Mouse (Mus musculus) adrenal gland (tissue): ENCODE results near the gene Kcnd3.

Experiments
- intact Hi-C: fragments of 180-260 bp; cut with DNase I; formaldehyde crosslinking; loops from one replicate; pipeline ENCODE4 v1.15.1; 2025

Kcnd3 gene

GRCm38 (mm10) chr3:105717856-105718555 is 265.9 kb downstream of the Kcnd3 start:
- intact Hi-C loops: no loop called here

DNA sequence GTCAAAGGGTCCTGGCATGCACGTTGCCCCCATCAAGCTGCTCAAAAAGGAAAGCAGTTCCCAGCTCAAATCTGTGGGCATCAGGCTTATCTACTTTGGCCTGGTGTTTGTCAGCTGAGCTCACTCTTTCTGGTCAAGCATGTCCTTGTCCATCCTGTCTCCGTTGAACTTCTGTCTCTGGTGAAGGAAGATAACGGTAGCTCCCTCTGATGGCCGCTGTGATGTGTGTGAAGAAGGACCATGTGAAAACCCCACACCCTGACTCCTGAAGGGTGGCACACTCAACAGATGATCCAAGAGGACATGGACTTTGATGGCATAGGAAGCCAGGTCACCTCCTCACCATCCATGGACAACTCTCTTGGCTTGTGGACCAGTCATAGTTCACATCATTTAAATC is 266.6 kb downstream of the Kcnd3 start:
- intact Hi-C loops: no loop called here

- intact Hi-C loops: no loop called here
Measured at GRCm38 (mm10) chr3:105719979-105720378, 267.8 kb downstream of the Kcnd3 start.

DNA sequence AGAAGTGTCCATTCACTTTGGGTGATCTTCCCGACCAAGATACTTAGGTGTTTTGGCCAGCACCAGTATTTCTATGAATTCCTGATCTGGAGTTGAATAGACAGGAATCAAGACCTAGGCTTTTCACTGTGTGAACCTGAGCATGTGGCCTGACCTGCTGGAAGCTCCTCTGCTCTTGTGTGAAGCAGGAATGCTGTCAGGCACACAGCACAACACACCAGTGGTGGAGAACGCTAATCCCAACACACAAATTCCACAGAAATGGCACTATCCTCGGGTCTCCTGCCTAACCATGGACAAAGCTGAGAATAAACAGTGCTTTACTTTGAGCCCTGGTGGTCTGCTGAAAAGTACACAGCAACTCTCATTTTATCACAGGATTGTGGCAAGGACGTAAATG is 268.4 kb downstream of the Kcnd3 start:
- intact Hi-C loops: no loop called here

- intact Hi-C loops: no loop called here
Measured at GRCm38 (mm10) chr3:105721681-105722201, 269.6 kb downstream of the Kcnd3 start.

DNA sequence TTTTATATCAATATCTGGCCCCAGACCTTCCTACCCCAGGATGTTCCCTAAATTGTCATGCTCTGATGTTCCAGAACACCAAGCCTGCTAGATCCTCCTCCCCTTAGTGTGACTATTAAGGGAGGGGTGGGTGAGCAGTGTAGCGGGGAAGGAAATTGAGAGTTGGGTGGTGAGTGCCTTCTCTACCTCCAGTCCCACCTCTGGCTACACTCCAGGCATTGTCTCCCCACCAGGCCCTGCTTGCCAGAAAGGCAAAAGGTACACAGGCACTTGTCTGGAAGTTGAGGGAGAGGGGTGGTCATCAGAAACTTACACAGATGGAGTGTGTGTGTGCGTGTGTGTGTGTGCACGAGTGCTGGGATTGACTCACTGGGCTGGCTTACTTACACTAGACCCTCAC is 270.4 kb downstream of the Kcnd3 start:
- intact Hi-C loops: no loop called here
